Mouse (Mus musculus) CH12.LX (cell line): ENCODE results near the gene Susd3.

Experiments
- CHD2 ChIP-seq: IDR thresholded peaks from 2 replicates; pipeline ENCODE4 v1.6.1; 2011; ENCODE audit warnings: low read length, improper control_type of control experiment
- CTCF ChIP-seq, 2 experiments: IDR thresholded peaks in 1 of 2; conservative IDR thresholded peaks in 1 of 2; 2 replicates each; pipeline ENCODE4 v1.5.1; 2011 to 2012; ENCODE audit warnings: low read depth in 2 of 2, low read length in 2 of 2, improper control_type of control experiment in 1 of 2, inconsistent platforms in 1 of 2, mild to moderate bottlenecking in 1 of 2, moderate library complexity in 1 of 2
- E2F4 ChIP-seq: IDR thresholded peaks from 2 replicates; pipeline ENCODE4 v1.6.1; 2011; ENCODE audit warnings: low read depth, low read length, improper control_type of control experiment; ENCODE audit not compliant: insufficient replicate concordance
- HCFC1 ChIP-seq: IDR thresholded peaks from 2 replicates; pipeline ENCODE4 v1.6.1; 2012; ENCODE audit warnings: low read depth, mild to moderate bottlenecking, inconsistent platforms, low read length, improper control_type of control experiment
- KAT2A ChIP-seq: IDR thresholded peaks from 2 replicates; pipeline ENCODE4 v1.6.1; 2012; ENCODE audit warnings: low read length, improper control_type of control experiment, inconsistent platforms; ENCODE audit not compliant: insufficient replicate concordance
- POLR2A ChIP-seq: IDR thresholded peaks from 2 replicates; pipeline ENCODE4 v1.6.1; 2011; ENCODE audit warnings: low read depth, mild to moderate bottlenecking, improper control_type of control experiment, low read length

GRCm38 (mm10) chr13:49246011-49246410, 2.5 kb downstream of the Susd3 start:
- TF ChIP-seq POLR2A (no peak), CTCF (conservative IDR thresholded peaks at IDR 0.05 in 1 of 2, IDR thresholded peaks at IDR 0.05 in 1 of 2; ENCODE audit: low read depth in 2 of 2, low read length in 2 of 2) (no peak), KAT2A (no peak), CHD2 (no peak), HCFC1 (no peak), E2F4 (no peak)
